Mouse (Mus musculus): ENCODE data around the gene Tdrd12. TPM values are rescaled to one million over a fixed set of nuclear protein-coding genes. Genes with fewer than 3 reads are reported as not detected.

Tdrd12 gene
- total RNA-seq, 2 experiments from 2014 or later = not detected

DNA sequence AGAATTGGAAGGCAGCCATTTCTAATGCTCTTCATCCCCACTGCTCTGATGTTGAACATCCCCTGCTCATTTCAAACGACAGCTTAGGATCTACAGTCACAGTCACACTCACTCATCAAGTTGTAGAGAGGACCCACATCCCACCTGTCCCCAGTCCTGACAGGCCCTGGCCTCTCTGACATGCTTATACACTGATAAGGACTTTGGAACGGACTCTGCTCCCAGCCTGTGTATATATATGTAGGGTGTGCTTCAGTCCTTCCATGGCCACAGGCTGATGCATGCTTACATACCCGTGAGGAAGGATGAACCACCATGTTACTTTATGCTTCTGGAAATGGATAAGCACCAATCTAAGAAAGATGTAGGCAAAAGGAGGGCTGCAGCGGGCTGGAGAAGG lies 76.6 kb downstream of the Tdrd12 start:
- no peak for DNase-seq
- TF ChIP-seq CTCF (IDR thresholded peaks at IDR 0.05) = no peak
- intact Hi-C loops (cut with DNase I) = no loop called here
- no peak overlapping the region for H3K4me3 ChIP-seq
- H3K27ac ChIP-seq = no peak overlapping the region

DNA sequence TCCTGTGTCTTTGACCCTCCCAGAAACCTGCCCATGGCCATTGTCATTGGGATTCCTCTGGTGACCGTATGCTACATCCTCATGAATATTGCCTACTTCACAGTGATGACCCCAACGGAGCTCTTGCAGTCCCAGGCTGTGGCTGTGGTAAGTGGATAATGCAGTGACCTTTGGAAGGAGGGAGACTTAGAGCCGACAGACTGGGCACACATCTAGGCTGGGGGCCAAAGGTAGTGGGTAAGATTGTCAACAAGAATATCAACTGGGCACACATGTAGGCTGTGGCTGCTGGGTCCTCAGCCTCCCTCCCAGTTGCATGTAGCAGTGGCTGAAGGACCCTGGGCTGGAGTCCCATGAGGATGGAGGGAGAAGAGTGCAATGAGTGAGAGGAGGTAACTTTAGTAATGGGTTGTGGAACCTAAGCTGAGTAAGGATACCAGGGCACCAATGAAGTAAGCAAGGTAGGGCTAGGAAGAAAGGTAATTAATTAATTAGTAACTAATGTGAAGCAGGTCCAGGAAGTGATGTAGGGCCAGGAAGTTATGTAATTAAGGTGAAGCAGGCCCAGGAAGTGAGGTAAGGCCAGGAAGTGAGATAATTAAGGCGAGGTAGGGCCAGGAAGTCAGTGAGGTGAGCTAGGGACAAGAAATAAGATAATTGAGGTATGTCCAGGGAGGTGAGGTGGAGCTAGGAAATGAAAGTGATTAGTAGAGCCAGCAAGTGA lies 81.3 kb downstream of the Tdrd12 start:
- H3K27ac ChIP-seq = no peak overlapping the region
- TF ChIP-seq CTCF (IDR thresholded peaks at IDR 0.05) = no peak
- DNase-seq = no peak
- intact Hi-C loops (cut with DNase I) = no loop called here
- H3K4me3 ChIP-seq = no peak overlapping the region

DNA sequence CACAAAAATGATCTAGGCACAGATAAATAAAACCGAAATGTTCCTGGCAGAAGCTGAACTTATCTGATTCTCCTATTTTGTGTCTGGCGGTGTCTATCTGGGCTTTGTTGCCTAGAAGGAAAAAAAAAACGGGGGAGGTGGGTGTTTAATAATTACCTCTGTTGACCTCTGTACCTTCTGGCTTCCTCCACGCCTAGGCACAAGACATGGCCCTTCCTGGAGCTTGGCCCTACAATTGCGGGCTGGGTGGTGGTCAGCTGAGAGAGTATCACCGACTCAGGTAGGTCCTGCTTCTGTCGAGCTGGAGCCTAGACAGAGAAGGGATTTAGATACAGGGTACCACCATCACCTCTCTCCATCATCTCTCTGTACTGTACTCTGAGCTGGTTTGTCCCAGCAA lies 88.7 kb downstream of the Tdrd12 start:
- intact Hi-C loops (cut with DNase I) = no loop called here
- TF ChIP-seq CTCF (IDR thresholded peaks at IDR 0.05) = no peak
- H3K4me3 ChIP-seq = no peak overlapping the region
- no peak for DNase-seq
- no peak overlapping the region for H3K27ac ChIP-seq

DNA sequence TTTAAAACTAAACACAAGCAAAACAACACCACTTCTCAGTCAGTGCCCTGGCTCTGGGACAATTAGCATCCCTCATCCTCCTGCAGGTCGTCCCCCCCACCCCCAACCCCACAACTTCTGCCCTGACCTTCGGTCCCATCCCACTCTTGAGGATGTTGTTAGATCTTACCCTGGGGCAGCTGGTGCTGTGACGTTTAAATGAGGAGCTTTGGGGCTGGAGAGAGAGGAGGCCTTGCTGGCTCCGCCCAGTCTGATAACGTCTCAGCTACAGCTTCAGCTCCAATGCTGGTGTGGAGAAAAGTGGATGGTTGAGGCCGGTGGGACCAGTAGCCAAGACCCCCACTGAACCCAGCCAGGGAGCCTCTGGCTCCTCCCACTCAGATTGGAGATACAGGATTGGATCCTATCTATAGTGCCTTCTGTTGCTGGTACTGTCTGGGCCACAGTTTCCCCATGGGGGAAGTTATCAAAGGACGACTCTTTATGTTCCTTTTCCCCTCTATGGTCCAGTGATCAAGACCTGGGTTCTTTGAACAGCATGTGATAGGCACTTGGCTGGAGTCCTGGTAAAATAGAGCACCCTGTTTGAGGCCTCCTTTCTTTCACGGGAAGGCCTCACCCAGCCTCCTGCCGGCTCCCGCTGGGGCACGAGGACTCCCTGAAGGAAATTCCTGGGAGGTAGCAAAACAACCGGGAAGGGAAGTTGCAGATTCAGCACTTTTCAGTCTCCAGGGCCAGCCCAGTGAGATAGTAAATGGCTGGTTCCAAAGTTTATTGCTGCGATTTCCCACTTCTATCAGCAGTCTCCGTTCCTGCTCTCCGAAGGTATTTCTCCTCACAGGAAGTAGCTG lies 89.3 kb downstream of the Tdrd12 start, which contains the start of gene Slc7a9:
Gene Slc7a9, plus strand, starts transcription at position 801 of the 851 bp plus-strand sequence.
- Histone ChIP-seq H3K27ac (no peak within 1 kb of the TSS), H3K4me3 (no peak within 1 kb of the TSS)
- no peak for TF ChIP-seq CTCF (IDR thresholded peaks at IDR 0.05)
- intact Hi-C loops (cut with DNase I) = no loop called here
- DNase-seq = no peak

DNA sequence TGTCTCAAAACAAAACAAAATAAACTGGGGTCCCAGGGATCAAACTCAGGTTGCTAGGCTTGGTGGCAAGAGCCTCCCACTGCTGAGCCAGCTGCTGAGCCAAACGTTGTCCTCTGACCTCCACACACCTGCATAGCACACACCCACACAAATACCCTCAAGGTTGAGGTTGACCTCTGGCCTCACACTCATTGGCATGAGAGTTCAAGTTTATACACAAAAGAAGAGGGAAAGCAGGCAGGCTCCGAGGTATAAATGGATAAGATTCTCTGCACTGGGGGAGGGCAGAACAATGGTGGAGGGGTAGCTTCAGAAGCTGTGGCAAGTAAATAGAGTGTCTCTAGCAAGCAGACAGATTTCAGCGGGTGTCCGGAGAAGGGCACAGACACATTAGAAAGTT lies 90.0 kb downstream of the Tdrd12 start:
- H3K4me3 ChIP-seq = no peak overlapping the region
- no peak for DNase-seq
- H3K27ac ChIP-seq = no peak overlapping the region
- intact Hi-C loops (cut with DNase I) = no loop called here
- TF ChIP-seq CTCF (IDR thresholded peaks at IDR 0.05) = no peak

DNA sequence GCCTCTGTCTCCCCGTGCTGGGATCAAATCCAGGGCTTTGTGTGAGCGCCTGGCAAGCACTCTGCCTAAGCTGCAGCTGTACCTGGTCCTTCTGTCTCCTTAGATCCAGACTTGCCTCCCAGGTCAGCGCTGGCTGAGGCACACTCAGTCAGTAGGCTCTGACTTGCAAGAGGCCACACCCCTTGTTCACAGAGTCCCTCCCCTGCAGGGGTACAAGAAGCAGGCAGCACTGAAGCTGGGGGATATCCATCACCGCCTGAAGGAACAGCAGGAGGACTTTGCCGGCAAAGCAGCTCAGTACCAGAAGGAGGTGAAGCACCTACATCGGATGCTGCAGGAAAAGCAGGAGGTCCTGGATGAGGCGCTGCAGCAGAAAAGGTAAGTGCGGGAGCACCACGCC lies 102.3 kb downstream of the Tdrd12 start:
- TF ChIP-seq CTCF (IDR thresholded peaks at IDR 0.05) = no peak

DNA sequence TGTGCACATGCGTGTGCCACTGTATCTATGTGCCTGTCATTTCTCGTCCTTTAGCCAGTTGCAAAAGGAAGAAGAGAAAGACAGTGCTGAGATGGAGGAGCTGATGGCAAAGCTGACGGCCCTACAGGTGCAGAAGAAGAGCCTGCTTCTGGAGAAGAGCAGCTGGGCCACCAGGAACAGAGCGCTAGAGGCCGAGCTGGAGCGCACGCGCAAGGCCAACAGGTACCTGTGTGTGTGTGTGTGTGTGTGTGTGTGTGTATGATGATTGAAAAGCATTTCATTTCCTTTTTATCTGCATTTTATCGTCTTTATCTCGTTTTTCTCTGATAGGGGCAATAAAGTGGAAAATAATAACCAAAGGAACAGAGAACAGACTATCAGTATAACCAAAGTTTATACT lies 109.4 kb downstream of the Tdrd12 start:
- Histone ChIP-seq H3K27ac (no peak overlapping the region), H3K4me3 (no peak overlapping the region)
- intact Hi-C loops (cut with DNase I) = no loop called here
- no peak for TF ChIP-seq CTCF (IDR thresholded peaks at IDR 0.05)
- DNase-seq = no peak

More for the DNA sequence above, 102.3 kb downstream of the Tdrd12 start:
- intact Hi-C loops (cut with DNase I) = no loop called here
- Histone ChIP-seq H3K4me3 (no peak overlapping the region), H3K27ac (no peak overlapping the region)
- DNase-seq = no peak

DNA sequence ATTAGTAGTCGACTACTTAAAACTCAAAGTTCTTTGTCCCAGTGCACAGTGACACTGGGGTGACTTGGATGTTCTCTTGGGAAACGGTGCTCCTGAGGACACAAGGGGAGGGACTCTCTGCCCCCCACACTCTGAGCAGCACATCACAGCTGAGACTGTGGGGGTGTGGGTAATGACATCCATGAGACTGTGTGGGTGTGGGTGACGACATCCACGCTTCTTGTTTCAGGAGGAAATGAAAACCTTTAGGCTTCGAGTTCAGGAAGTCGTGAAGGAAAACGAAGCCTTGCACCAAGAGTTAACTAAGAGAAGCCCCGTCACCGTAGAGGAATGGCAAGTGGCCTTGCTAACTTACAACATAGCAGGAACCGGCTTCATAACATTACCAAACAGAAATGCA lies 114.5 kb downstream of the Tdrd12 start:
- intact Hi-C loops (cut with DNase I) = no loop called here
- no peak for TF ChIP-seq CTCF (IDR thresholded peaks at IDR 0.05)

More for the DNA sequence above, 114.5 kb downstream of the Tdrd12 start:
- DNase-seq = no peak
- Histone ChIP-seq H3K27ac (no peak overlapping the region), H3K4me3 (no peak overlapping the region)

Other genes starting within 250 kb of the Tdrd12 start
- 1 to 10 TPM; 6.4 to 7.4 TPM for gene Gpatch1, start 219.3 kb downstream of the Tdrd12 start, total RNA-seq (2021)
- gene Rhpn2, start 203.6 kb downstream of the Tdrd12 start, total RNA-seq (2021) = 1 to 10 TPM; 1.2 to 1.3 TPM
- under 1 TPM; 0.75 to 0.92 TPM for gene Faap24, start 140.9 kb downstream of the Tdrd12 start, total RNA-seq (2021)
- gene Cep89, start 140.7 kb downstream of the Tdrd12 start, total RNA-seq (2021) = 1 to 10 TPM; 7.4 to 7.9 TPM
- not detected for gene Slc7a9, start 88.9 kb downstream of the Tdrd12 start, total RNA-seq (2021)
- 10 to 100 TPM; 51.9 to 52.4 TPM for gene Nudt19, start 18.6 kb upstream of the Tdrd12 start, total RNA-seq (2021)
- under 1 TPM in 1 of 2 experiments, not detected in 1; 0.06 TPM for gene Rgs9bp, start 47.8 kb upstream of the Tdrd12 start, total RNA-seq (2021)
- gene Ankrd27, start 48.5 kb upstream of the Tdrd12 start, total RNA-seq (2021) = 10 to 100 TPM; 11.0 to 11.5 TPM
- 100 to 1,000 TPM; 150 to 159 TPM for gene Pdcd5, start 109.8 kb upstream of the Tdrd12 start, total RNA-seq (2021)
- gene Dpy19l3, start 216.7 kb upstream of the Tdrd12 start, total RNA-seq (2021) = 1 to 10 TPM; 5.8 to 7.1 TPM

Data from gastrocnemius, adult 2 months (tissue).